Mouse (Mus musculus) natural killer cell, adult 2 months (primary cell): ENCODE measurements around the gene Slit1.

Source experiments
- DNase-seq, 2 experiments: peaks; one replicate each; pipeline ENCODE4 v3.0.0; 2022; ENCODE audit warnings: low spot score in 2 of 2

The Slit1 gene

GRCm38 (mm10) chr19:41724831-41725470 lies 18.5 kb downstream of the Slit1 start:
- DNase-seq: no peak

- DNase-seq: no peak
Measured at GRCm38 (mm10) chr19:41723337-41723736, 20.1 kb downstream of the Slit1 start.

GRCm38 (mm10) chr19:41719436-41719835 lies 24.0 kb downstream of the Slit1 start:
- DNase-seq: no peak

- DNase-seq: no peak
Measured at GRCm38 (mm10) chr19:41716233-41717218, 26.9 kb downstream of the Slit1 start.

GRCm38 (mm10) chr19:41714431-41714917 lies 29.0 kb downstream of the Slit1 start:
- DNase-seq: no peak

GRCm38 (mm10) chr19:41712829-41713228 lies 30.6 kb downstream of the Slit1 start:
- no peak for DNase-seq

GRCm38 (mm10) chr19:41711665-41712064 lies 31.8 kb downstream of the Slit1 start:
- DNase-seq: no peak

- DNase-seq: no peak
Measured at GRCm38 (mm10) chr19:41709497-41710165, 33.8 kb downstream of the Slit1 start.

GRCm38 (mm10) chr19:41707850-41708249 lies 35.6 kb downstream of the Slit1 start:
- DNase-seq: no peak

- DNase-seq: no peak
Measured at GRCm38 (mm10) chr19:41706094-41706828, 37.2 kb downstream of the Slit1 start.

GRCm38 (mm10) chr19:41705416-41705815 lies 38.0 kb downstream of the Slit1 start:
- DNase-seq: no peak

GRCm38 (mm10) chr19:41702638-41703037 lies 40.8 kb downstream of the Slit1 start:
- no peak for DNase-seq

GRCm38 (mm10) chr19:41698857-41699424 lies 44.5 kb downstream of the Slit1 start:
- no peak for DNase-seq

GRCm38 (mm10) chr19:41697807-41698515 lies 45.5 kb downstream of the Slit1 start:
- no peak for DNase-seq

GRCm38 (mm10) chr19:41697111-41697806 lies 46.2 kb downstream of the Slit1 start:
- no peak for DNase-seq

- DNase-seq: no peak
Measured at GRCm38 (mm10) chr19:41696443-41696842, 47.0 kb downstream of the Slit1 start.

GRCm38 (mm10) chr19:41695046-41695445 lies 48.4 kb downstream of the Slit1 start:
- no peak for DNase-seq

- DNase-seq: no peak
Measured at GRCm38 (mm10) chr19:41694610-41695009, 48.9 kb downstream of the Slit1 start.

- DNase-seq: no peak
Measured at GRCm38 (mm10) chr19:41693727-41694126, 49.7 kb downstream of the Slit1 start.

- no peak for DNase-seq
Measured at GRCm38 (mm10) chr19:41690064-41690463, 53.4 kb downstream of the Slit1 start.
